Mouse (Mus musculus): ENCODE measurements around the gene Txndc2. TPM values are rescaled to one million over a fixed set of nuclear protein-coding genes. Genes with fewer than 3 reads are reported as not detected.

Gene Txndc2
- polyA plus RNA-seq, 1 experiment = 0.21 TPM

DNA sequence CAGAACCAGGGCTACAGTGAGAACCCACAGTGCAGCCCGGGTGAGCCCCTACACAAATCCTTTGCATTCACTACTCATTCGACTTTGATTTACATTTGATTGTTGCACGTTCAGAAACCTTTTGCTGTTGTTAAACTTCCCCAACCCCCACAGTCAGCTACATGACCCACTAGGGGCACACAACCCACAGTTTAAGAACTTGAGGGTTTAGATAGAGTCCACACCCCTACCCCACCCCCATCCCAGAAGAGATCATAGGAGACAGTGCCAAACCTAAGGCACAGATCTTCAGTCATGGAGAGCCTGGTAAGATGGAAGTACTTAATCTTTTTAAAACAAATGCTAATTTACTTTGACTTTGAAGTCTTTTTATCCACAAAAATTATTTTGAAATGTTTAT, 26.3 kb downstream of the Txndc2 start:
- H3K27me3 ChIP-seq (ENCODE audit: control insufficient read depth, insufficient read depth, low read length) = no peaks in the 10 kb centered on the region
- no peak overlapping the region for H3K4me3 ChIP-seq (replicated peaks; ENCODE audit: insufficient read depth, low read depth, low read length)
- WGBS = 60% methylated on average over 3 of the region's 3 CpGs
- TF ChIP-seq POLR2A (IDR thresholded peaks at IDR 0.05; ENCODE audit: borderline replicate concordance, insufficient read depth, low read length) = no peak
- no peak for TF ChIP-seq CTCF (IDR thresholded peaks at IDR 0.05; ENCODE audit: borderline replicate concordance, insufficient read depth, low read depth, low read length)
- DNase-seq = no peak
- H3K27ac ChIP-seq (ENCODE audit: insufficient read depth, low read length) = no peak overlapping the region
- H3K4me1 ChIP-seq (ENCODE audit: control insufficient read depth, insufficient read depth, low read length) = no peaks in the 10 kb centered on the region

DNA sequence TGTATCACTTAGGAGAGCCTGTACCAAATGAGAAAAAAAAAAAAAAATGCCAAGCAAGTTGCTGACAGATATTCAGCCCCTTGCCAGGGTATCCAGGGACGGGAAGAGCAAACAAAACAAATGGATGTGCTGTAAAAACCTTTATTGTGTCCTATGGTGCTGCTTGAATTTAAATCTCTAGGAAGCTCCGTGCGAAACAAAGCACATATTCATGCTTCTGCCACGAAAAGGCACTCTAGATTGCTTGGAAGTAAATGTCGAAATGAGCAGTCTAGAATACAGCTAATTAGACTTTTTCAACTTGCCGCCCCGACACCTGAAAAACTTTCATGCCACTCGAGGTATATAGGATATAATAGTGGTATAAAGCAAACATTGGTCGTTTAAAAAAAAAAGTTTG, 27.5 kb downstream of the Txndc2 start:
- peak overlapping the region; percentile 96; the same call in 1 of the 2 replicates for H3K27ac ChIP-seq (ENCODE audit: insufficient read depth, low read length)
- WGBS = 2% methylated on average over 9 of the region's 9 CpGs
- no peak for TF ChIP-seq CTCF (IDR thresholded peaks at IDR 0.05; ENCODE audit: borderline replicate concordance, insufficient read depth, low read depth, low read length)
- no peak for TF ChIP-seq POLR2A (IDR thresholded peaks at IDR 0.05; ENCODE audit: borderline replicate concordance, insufficient read depth, low read length)
- no peaks in the 10 kb centered on the region for H3K27me3 ChIP-seq (ENCODE audit: control insufficient read depth, insufficient read depth, low read length)
- DNase-seq = peak in 1 of 2 experiments; percentile 25
- H3K4me1 ChIP-seq (ENCODE audit: control insufficient read depth, insufficient read depth, low read length) = peaks cover 2% of the 10 kb centered on the region
- H3K4me3 ChIP-seq (replicated peaks; ENCODE audit: insufficient read depth, low read depth, low read length) = peak overlapping the region; percentile 85

DNA sequence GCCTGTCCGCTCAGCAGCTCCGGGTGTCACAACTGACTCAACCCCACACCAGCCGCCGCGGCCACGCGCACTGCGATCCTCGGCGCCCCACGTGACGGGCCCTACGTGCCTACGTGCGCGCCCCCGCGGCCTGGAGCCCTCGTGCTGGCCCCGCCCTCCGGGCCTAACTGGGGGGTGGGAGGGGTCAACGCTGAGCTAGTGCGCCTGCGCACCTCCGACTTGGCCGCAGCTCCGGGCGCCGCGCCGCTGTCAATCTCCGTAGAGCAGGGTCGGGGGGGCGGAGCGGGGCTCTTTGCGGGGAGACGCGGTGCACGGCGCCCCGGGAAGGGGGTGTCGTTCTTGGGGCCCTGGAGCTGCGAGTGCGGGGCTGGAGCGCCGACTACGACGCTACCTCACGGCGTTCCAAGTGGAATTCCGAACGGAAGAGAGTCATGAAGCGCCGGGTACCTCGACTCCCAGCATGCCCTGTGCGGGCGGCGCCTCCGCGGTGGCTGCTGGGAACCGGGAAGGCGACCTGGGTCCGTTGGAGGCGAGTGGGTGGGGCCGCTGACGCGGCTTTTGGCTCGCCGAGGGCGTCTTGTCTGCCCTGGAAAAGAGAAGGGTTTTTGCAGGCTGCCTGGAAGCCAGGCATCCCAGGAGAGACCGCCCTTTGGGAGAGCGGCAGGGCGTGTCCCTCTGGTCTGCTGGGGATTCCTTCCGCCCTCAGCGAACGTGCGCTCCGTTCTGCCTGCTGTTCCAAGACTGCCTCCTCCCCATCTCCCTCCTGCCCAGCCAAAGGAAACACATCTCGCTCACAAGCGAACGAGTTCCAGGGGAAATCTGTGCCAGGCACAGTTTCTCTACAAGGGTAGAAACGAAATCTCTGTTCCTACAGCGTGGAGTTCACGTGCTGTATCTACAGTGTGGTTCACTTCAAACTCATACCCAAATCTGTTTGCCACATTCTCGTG, 28.2 kb downstream of the Txndc2 start, which contains the start of gene Vapa:
Gene Vapa, minus strand, starts transcription at position 93 of the 950 bp plus-strand sequence.
- peak; percentile 98 to 99 for DNase-seq
- H3K27me3 ChIP-seq (ENCODE audit: control insufficient read depth, insufficient read depth, low read length) = no peaks in the 10 kb centered on the region
- H3K4me3 ChIP-seq (replicated peaks; ENCODE audit: insufficient read depth, low read depth, low read length) = peak within 1 kb of the TSS; percentile 85
- under 1% methylated on average over 84 of the region's 85 CpGs for WGBS
- H3K4me1 ChIP-seq (ENCODE audit: control insufficient read depth, insufficient read depth, low read length) = peaks cover 4% of the 10 kb centered on the region
- peak; percentile 63 for TF ChIP-seq POLR2A (IDR thresholded peaks at IDR 0.05; ENCODE audit: borderline replicate concordance, insufficient read depth, low read length)
- TF ChIP-seq CTCF (IDR thresholded peaks at IDR 0.05; ENCODE audit: borderline replicate concordance, insufficient read depth, low read depth, low read length) = no peak
- H3K27ac ChIP-seq (ENCODE audit: insufficient read depth, low read length) = peak within 1 kb of the TSS; percentile 96

DNA sequence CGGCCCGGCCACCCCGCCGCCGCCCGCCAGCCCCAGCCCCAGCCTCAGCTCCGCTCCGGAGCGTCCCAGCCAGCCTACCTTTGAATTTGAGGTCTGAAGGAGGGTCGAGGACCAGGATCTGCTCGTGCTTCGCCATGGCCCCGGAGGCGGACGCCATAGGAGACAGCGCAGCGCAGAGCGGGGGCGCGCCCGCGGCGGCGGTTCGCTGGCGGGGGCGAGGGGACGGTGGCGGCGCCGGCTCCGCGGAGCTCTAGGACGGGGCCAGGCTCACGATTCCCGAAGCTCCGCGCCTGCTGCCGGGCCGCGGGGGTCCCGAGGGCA, 28.9 kb downstream of the Txndc2 start:
- Histone ChIP-seq H3K4me1 (ENCODE audit: control insufficient read depth, insufficient read depth, low read length) (peaks cover 5% of the 10 kb centered on the region), H3K4me3 (replicated peaks; ENCODE audit: insufficient read depth, low read depth, low read length) (peak overlapping the region; percentile 85), H3K27me3 (ENCODE audit: control insufficient read depth, insufficient read depth, low read length) (no peaks in the 10 kb centered on the region), H3K27ac (ENCODE audit: insufficient read depth, low read length) (peak overlapping the region; percentile 80)
- under 1% methylated on average over 42 of the region's 42 CpGs for WGBS
- no peak for TF ChIP-seq CTCF (IDR thresholded peaks at IDR 0.05; ENCODE audit: borderline replicate concordance, insufficient read depth, low read depth, low read length)
- no peak for TF ChIP-seq POLR2A (IDR thresholded peaks at IDR 0.05; ENCODE audit: borderline replicate concordance, insufficient read depth, low read length)
- no peak for DNase-seq

DNA sequence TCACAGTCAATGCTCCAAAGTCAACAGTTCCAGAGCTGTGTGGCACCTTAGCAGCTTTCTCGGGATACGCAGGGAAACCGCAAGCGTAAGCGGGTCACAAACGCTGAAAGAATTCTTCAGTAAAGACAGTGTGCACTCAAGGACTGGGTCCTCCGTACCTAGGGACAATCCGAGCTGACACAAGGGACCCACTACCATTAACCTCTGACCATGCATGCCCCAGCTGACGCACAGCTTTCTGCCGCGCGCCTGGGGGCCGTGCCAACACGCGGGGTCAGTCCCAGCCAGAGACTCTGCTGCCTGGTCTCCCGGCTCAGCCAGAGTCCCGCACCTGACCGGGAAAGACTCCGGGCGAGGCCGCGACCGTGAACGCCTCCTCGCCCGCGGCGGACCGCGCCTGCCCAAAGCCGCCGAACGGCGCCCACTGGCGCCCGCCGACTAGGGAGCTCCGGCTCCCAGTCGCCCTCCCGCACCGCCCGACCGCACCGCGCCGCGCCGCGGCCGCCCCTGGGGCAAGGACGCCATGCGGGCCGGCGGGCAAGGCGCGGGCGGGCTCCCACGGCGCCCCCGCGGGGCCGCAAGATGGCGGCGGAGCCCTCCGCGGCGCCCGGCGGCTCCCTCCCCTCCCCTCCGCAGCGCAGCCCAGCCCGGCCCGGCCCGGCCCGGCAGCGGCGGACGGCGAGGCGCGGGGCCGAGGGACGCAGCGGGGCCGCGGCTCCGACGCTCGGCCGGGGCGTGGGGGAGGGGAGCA, 29.4 kb downstream of the Txndc2 start:
- peak overlapping the region; percentile 90 for H3K27ac ChIP-seq (ENCODE audit: insufficient read depth, low read length)
- peak; percentile 64 to 68 for DNase-seq
- H3K27me3 ChIP-seq (ENCODE audit: control insufficient read depth, insufficient read depth, low read length) = no peaks in the 10 kb centered on the region
- TF ChIP-seq POLR2A (IDR thresholded peaks at IDR 0.05; ENCODE audit: borderline replicate concordance, insufficient read depth, low read length) (no peak), CTCF (IDR thresholded peaks at IDR 0.05; ENCODE audit: borderline replicate concordance, insufficient read depth, low read depth, low read length) (no peak)
- H3K4me1 ChIP-seq (ENCODE audit: control insufficient read depth, insufficient read depth, low read length) = peaks cover 9% of the 10 kb centered on the region
- peak overlapping the region; percentile 85 for H3K4me3 ChIP-seq (replicated peaks; ENCODE audit: insufficient read depth, low read depth, low read length)
- WGBS = under 1% methylated on average over 70 of the region's 91 CpGs

DNA sequence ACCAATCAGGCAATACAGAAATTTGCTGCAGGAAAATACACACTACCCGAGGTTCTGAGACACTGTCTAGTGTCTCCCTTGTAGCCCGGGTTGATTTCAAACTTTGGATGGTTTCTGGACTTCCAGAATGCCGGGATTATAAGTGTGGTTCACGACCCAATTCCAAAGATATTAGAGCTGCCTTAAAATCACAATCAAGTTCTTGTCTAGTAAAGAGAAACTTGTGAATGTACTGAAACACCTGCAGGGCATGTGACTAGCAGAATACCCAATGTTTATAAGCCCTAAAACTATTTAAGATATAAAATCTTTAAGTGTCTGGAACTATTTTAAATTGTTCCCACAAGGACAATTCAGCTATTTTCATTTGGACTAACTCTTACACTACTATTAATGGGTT, 30.2 kb downstream of the Txndc2 start:
- peak overlapping the region; percentile 85 for H3K4me3 ChIP-seq (replicated peaks; ENCODE audit: insufficient read depth, low read depth, low read length)
- TF ChIP-seq POLR2A (IDR thresholded peaks at IDR 0.05; ENCODE audit: borderline replicate concordance, insufficient read depth, low read length) (no peak), CTCF (IDR thresholded peaks at IDR 0.05; ENCODE audit: borderline replicate concordance, insufficient read depth, low read depth, low read length) (no peak)
- H3K4me1 ChIP-seq (ENCODE audit: control insufficient read depth, insufficient read depth, low read length) = peaks cover 9% of the 10 kb centered on the region
- H3K27me3 ChIP-seq (ENCODE audit: control insufficient read depth, insufficient read depth, low read length) = no peaks in the 10 kb centered on the region
- no peak overlapping the region for H3K27ac ChIP-seq (ENCODE audit: insufficient read depth, low read length)
- DNase-seq = no peak
- 1% methylated on average over 4 of the region's 4 CpGs for WGBS

DNA sequence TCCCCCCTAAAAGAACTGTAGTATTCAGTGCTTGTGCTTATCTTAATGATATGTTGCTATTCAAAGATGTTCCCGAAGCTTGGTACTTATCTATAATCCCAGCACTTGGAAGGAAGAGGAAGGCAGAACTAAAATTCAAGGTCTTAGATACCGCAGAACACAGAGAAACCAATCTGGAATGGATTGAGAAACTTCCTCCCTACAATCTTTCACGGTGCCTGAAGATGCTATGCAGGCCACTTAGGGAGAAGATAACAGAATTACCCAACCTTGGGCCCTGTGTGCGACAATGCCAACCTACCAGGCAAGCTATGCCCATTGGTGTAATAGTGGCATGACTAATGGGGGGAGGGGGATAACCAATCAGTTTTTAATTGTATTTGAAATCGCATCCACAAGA, 33.2 kb downstream of the Txndc2 start:
- no peak for DNase-seq
- peaks cover 12% of the 10 kb centered on the region for H3K4me1 ChIP-seq (ENCODE audit: control insufficient read depth, insufficient read depth, low read length)
- TF ChIP-seq CTCF (IDR thresholded peaks at IDR 0.05; ENCODE audit: borderline replicate concordance, insufficient read depth, low read depth, low read length) (no peak), POLR2A (IDR thresholded peaks at IDR 0.05; ENCODE audit: borderline replicate concordance, insufficient read depth, low read length) (no peak)
- H3K27me3 ChIP-seq (ENCODE audit: control insufficient read depth, insufficient read depth, low read length) = no peaks in the 10 kb centered on the region
- no peak overlapping the region for H3K4me3 ChIP-seq (replicated peaks; ENCODE audit: insufficient read depth, low read depth, low read length)
- 65% methylated on average over 5 of the region's 5 CpGs for WGBS
- no peak overlapping the region for H3K27ac ChIP-seq (ENCODE audit: insufficient read depth, low read length)
